Mouse (Mus musculus) CH12.LX (cell line): Measurements from ENCODE around the gene Dennd5b. TPM values are rescaled to one million over a fixed set of nuclear protein-coding genes. Genes with fewer than 3 reads are reported as not detected.

ENCODE experiments used
- DNase-seq: peaks from one replicate; pipeline ENCODE4 v3.0.0-alpha.2; 2013; ENCODE audit errors: extremely low read depth
- H3K27ac ChIP-seq: 2 replicates; pipeline ENCODE4 v1.5.1; 2012; ENCODE audit warnings: low read depth, mild to moderate bottlenecking, control low read depth, moderate library complexity; ENCODE audit not compliant: insufficient read depth
- H3K27me3 ChIP-seq: replicated peaks from 2 replicates; pipeline ENCODE3; 2012; ENCODE audit warnings: inconsistent platforms
- H3K36me3 ChIP-seq, 2 experiments: replicated peaks in 1 of 2; 2 replicates each; pipeline versions ENCODE3 to v1.6.1; 2012; ENCODE audit warnings: inconsistent platforms in 1 of 2, low read length in 1 of 2, mild to moderate bottlenecking in 1 of 2, mixed read lengths in 1 of 2, moderate library complexity in 1 of 2; ENCODE audit not compliant: control insufficient read depth in 1 of 2, insufficient read depth in 1 of 2
- H3K4me1 ChIP-seq, 2 experiments: 2 replicates each; pipeline ENCODE4 v1.6.1; 2012; ENCODE audit warnings: inconsistent platforms in 1 of 2, moderate library complexity in 1 of 2; ENCODE audit not compliant: insufficient read depth in 2 of 2, control insufficient read depth in 1 of 2
- H3K4me2 ChIP-seq: 2 replicates; pipeline ENCODE4 v1.6.1; 2012; ENCODE audit warnings: low read depth, mild to moderate bottlenecking, control low read depth; ENCODE audit not compliant: poor library complexity, insufficient read depth, severe bottlenecking
- H3K4me3 ChIP-seq, 3 experiments: fragments of 150-350 bp in 1 of 3; sonication (generic) in 1 of 3; replicated peaks in 1 of 3; 2 replicates each; pipeline versions ENCODE3 to v1.5.1; 2011 to 2012; ENCODE audit warnings: low read depth in 2 of 3, low read length in 2 of 3, mild to moderate bottlenecking in 2 of 3, moderate library complexity in 2 of 3, control low read depth in 1 of 3, improper control_type of control experiment in 1 of 3, inconsistent platforms in 1 of 3, mixed read lengths in 1 of 3; ENCODE audit not compliant: poor library complexity in 1 of 3
- H3K79me2 ChIP-seq: replicated peaks from 2 replicates; pipeline ENCODE4 v1.6.1; 2012; ENCODE audit warnings: mild to moderate bottlenecking, moderate library complexity; ENCODE audit not compliant: control insufficient read depth, poor library complexity, insufficient read depth, severe bottlenecking; ENCODE audit errors: extremely low read depth
- H3K9ac ChIP-seq: 2 replicates; pipeline ENCODE4 v1.6.1; 2012; ENCODE audit warnings: low read depth, mild to moderate bottlenecking, control low read depth, moderate library complexity; ENCODE audit not compliant: insufficient read depth
- H3K9me3 ChIP-seq: replicated peaks from 2 replicates; pipeline ENCODE3; 2012; ENCODE audit warnings: low read length, inconsistent platforms, mixed read lengths
- CTCF ChIP-seq, 2 experiments: IDR thresholded peaks in 1 of 2; conservative IDR thresholded peaks in 1 of 2; 2 replicates each; pipeline ENCODE4 v1.5.1; 2011 to 2012; ENCODE audit warnings: low read depth in 2 of 2, low read length in 2 of 2, improper control_type of control experiment in 1 of 2, inconsistent platforms in 1 of 2, mild to moderate bottlenecking in 1 of 2, moderate library complexity in 1 of 2
- EP300 ChIP-seq: IDR thresholded peaks from 2 replicates; pipeline ENCODE4 v1.6.1; 2011; ENCODE audit warnings: low read length, improper control_type of control experiment
- IRF4 ChIP-seq: IDR thresholded peaks from 2 replicates; pipeline ENCODE4 v1.6.1; 2014; ENCODE audit warnings: low read depth, mild to moderate bottlenecking, inconsistent platforms, low read length, improper control_type of control experiment
- JUN ChIP-seq: IDR thresholded peaks from 2 replicates; pipeline ENCODE4 v1.6.1; 2011; ENCODE audit warnings: low read depth, mild to moderate bottlenecking, low read length, improper control_type of control experiment, moderate library complexity; ENCODE audit not compliant: insufficient read depth
- JUND ChIP-seq: conservative IDR thresholded peaks from 2 replicates; pipeline ENCODE4 v1.6.1; 2011; ENCODE audit warnings: low read depth, low read length, improper control_type of control experiment
- KAT2A ChIP-seq: IDR thresholded peaks from 2 replicates; pipeline ENCODE4 v1.6.1; 2012; ENCODE audit warnings: low read length, improper control_type of control experiment, inconsistent platforms; ENCODE audit not compliant: insufficient replicate concordance
- TBP ChIP-seq: conservative IDR thresholded peaks from 2 replicates; pipeline ENCODE4 v1.6.1; 2011; ENCODE audit warnings: low read depth, low read length, improper control_type of control experiment
- TCF12 ChIP-seq: IDR thresholded peaks from 2 replicates; pipeline ENCODE4 v1.6.1; 2014; ENCODE audit warnings: low read depth, mild to moderate bottlenecking, inconsistent platforms, low read length, improper control_type of control experiment
- ZC3H11A ChIP-seq: IDR thresholded peaks from 2 replicates; pipeline ENCODE4 v1.6.1; 2012; ENCODE audit warnings: low read depth, mild to moderate bottlenecking, inconsistent platforms, low read length, improper control_type of control experiment
- dilution Hi-C: fragments of 300-500 bp; cut with MboI; formaldehyde crosslinking; loops from 2 replicates; pipeline ENCODE4 v1.14.3; 2020; ENCODE audit warnings: low sequenced_read_pairs; ENCODE audit not compliant: extremely low pct_unique_long_range_greater_than_20kb, extremely low pct_ligation_motif_present
- in situ Hi-C: fragments of 300-500 bp; cut with MboI; formaldehyde crosslinking; loops from 3 replicates; pipeline ENCODE4 v1.14.3; 2019; ENCODE audit warnings: low sequenced_read_pairs, low pct_ligation_motif_present, low pct_unique_long_range_greater_than_20kb, mixed read lengths
- polyA plus RNA-seq: library from polyadenylated mRNA; unstranded; fragments of >175 nt; gene quantifications from 2 replicates; pipeline ENCODE4 v1.2.1, GENCODE M21; 2012; ENCODE audit warnings: low read depth; ENCODE audit not compliant: insufficient read length
- total RNA-seq, 2 experiments: library from RNA; depleted of rRNA; stranded (reverse); fragments of 300-350 nt in 1 of 2; fragments of >200 nt in 1 of 2; gene quantifications; 2 replicates each; pipeline ENCODE4 v1.2.3; 2012 to 2014

The Dennd5b gene
- total and polyA plus RNA-seq, 3 experiments = 1.6 to 3.1 (median 2.2) TPM

DNA sequence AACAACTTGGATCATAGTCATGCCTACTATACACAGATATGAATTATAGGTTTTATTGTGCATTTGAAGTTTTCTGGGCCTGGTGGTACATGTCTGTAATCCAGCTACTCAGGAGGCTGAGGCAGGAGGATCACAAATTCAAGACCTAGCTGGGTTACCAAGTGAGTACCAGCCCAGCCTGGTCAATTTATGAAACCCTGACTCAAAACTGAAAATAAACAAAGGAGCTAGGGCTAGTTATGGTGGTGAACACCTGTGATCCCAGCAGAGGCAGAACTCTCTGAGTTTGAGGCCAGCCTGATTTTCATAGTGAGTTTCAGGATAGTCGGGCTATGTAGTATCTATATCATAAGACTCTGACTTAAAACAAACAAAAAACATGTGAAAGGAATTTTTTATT lies 4.2 kb downstream of the Dennd5b start:
- peaks cover 3% of the 10 kb centered on the region for H3K9me3 ChIP-seq
- peaks cover 0 to 46% of the 10 kb centered on the region in 2 experiments; a peak in 2 of 4 replicates for H3K4me1 ChIP-seq
- peaks cover 23% of the 10 kb centered on the region; the same call in 1 of the 2 replicates for H3K79me2 ChIP-seq
- H3K4me2 ChIP-seq = no peak overlapping the region
- no peak overlapping the region for H3K4me3 ChIP-seq
- H3K9ac ChIP-seq = no peak overlapping the region
- no peaks in the 10 kb centered on the region for H3K36me3 ChIP-seq
- peaks cover 28% of the 10 kb centered on the region for H3K27me3 ChIP-seq
- dilution Hi-C loops (no loop called here), in situ Hi-C loops (no loop called here)
- H3K27ac ChIP-seq = no peak overlapping the region
- DNase-seq = peak; percentile 22
- TF ChIP-seq IRF4 (peak; percentile 76; the same call in 1 of the 2 replicates), KAT2A (no peak), TCF12 (peak; percentile 74), EP300 (peak; percentile 87), JUND (peak; percentile 65)

GRCm38 (mm10) chr6:149096233-149096632 lies 5.2 kb downstream of the Dennd5b start:
- no peak for TF ChIP-seq ZC3H11A
- TF ChIP-seq TBP = no peak
- Histone ChIP-seq H3K4me2 (no peak overlapping the region), H3K27me3 (peaks cover 18% of the 10 kb centered on the region), H3K79me2 (peaks cover 31% of the 10 kb centered on the region), H3K9me3 (peaks cover 3% of the 10 kb centered on the region), H3K36me3 (no peaks in the 10 kb centered on the region), H3K4me3 (no peak overlapping the region), H3K27ac (no peak overlapping the region), H3K9ac (no peak overlapping the region), H3K4me1 (peaks cover 0 to 47% of the 10 kb centered on the region in 2 experiments; a peak in 2 of 4 replicates)
- no peak for DNase-seq
- in situ Hi-C loops = no loop called here
- dilution Hi-C loops = no loop called here

GRCm38 (mm10) chr6:149095389-149095788 lies 6.1 kb downstream of the Dennd5b start:
- peaks cover 10% of the 10 kb centered on the region for H3K27me3 ChIP-seq
- H3K9ac ChIP-seq = no peak overlapping the region
- H3K4me1 ChIP-seq = peaks cover 0 to 43% of the 10 kb centered on the region in 2 experiments; a peak in 2 of 4 replicates
- in situ Hi-C loops (no loop called here), dilution Hi-C loops (no loop called here)
- TF ChIP-seq CTCF (conservative IDR thresholded peaks at IDR 0.05 in 1 of 2, IDR thresholded peaks at IDR 0.05 in 1 of 2; ENCODE audit: low read depth in 2 of 2, low read length in 2 of 2) (peak in 1 of 2 experiments; percentile 54; a peak in 2 of 4 replicates), JUN (no peak)
- peaks cover 31% of the 10 kb centered on the region for H3K79me2 ChIP-seq
- H3K9me3 ChIP-seq = peaks cover under 1% of the 10 kb centered on the region
- H3K4me2 ChIP-seq = no peak overlapping the region
- no peak for DNase-seq
- H3K4me3 ChIP-seq = no peak overlapping the region
- no peak overlapping the region for H3K27ac ChIP-seq
- no peaks in the 10 kb centered on the region for H3K36me3 ChIP-seq
